In genomic region chr17:49727428-49728045, GRCm38 (mm10) we compare ENCODE assay signal across 25 mouse cellular contexts.
DNase-seq lines count a peak whose midpoint lies in the region; ATAC-seq and TF ChIP-seq lines count a peak whose summit lies in the region.
"Had no signal": no experiment of that assay in that cellular context is flagged by ENCODE, and none has a peak within 500 bp of the region (broad histone marks: within the 10 kb centered on the region; RNA-seq: fewer than 3 reads in every experiment).

No protein-coding gene starts in this region.

- no peaks in the 10 kb centered on the region for H3K27me3 ChIP-seq in intestine, embryonic 14.5 days (replicated peaks; ENCODE audit: control insufficient read depth, insufficient read depth, low read length)
- no peaks in the 10 kb centered on the region for H3K27me3 ChIP-seq in intestine, postnatal 0 days (replicated peaks; ENCODE audit: control insufficient read depth, insufficient read depth, low read length)
- no peaks in the 10 kb centered on the region for H3K27me3 ChIP-seq in kidney, embryonic 16.5 days (ENCODE audit: insufficient read depth, low read length)
- H3K27me3 ChIP-seq in stomach, embryonic 16.5 days (ENCODE audit: control insufficient read depth, insufficient read depth, low read length): no peaks in the 10 kb centered on the region
- H3K27me3 ChIP-seq: heart, embryonic 15.5 days; hindbrain, embryonic 15.5 days; neural tube, embryonic 15.5 days had no signal

- no peak overlapping the region for H3K9ac ChIP-seq in intestine, embryonic 14.5 days (ENCODE audit: low read length)
- H3K9ac ChIP-seq in intestine, postnatal 0 days (ENCODE audit: low read depth, low read length): no peak overlapping the region
- H3K9ac ChIP-seq in kidney, embryonic 16.5 days (replicated peaks; ENCODE audit: low read length): no peak overlapping the region
- H3K9ac ChIP-seq in stomach, embryonic 16.5 days (ENCODE audit: low read length): no peak overlapping the region
- H3K9ac ChIP-seq: heart, embryonic 15.5 days; hindbrain, embryonic 15.5 days; neural tube, embryonic 15.5 days had no signal

- H3K9me3 ChIP-seq in intestine, embryonic 14.5 days (ENCODE audit: control insufficient read depth, low read length): no peaks in the 10 kb centered on the region
- H3K9me3 ChIP-seq in intestine, postnatal 0 days (ENCODE audit: control insufficient read depth): no peaks in the 10 kb centered on the region
- no peaks in the 10 kb centered on the region for H3K9me3 ChIP-seq in kidney, embryonic 16.5 days (ENCODE audit: low read length)
- H3K9me3 ChIP-seq in stomach, embryonic 16.5 days (replicated peaks; ENCODE audit: control insufficient read depth, low read length): peaks cover 3% of the 10 kb centered on the region; the same call in 1 of the 2 replicates
- H3K9me3 ChIP-seq: heart, embryonic 15.5 days; hindbrain, embryonic 15.5 days; neural tube, embryonic 15.5 days had no signal

- ATAC-seq in intestine, embryonic 14.5 days (replicated peaks; ENCODE audit: low FRiP score, low TSS enrichment, low read depth): no peak
- ATAC-seq in intestine, postnatal 0 days: no peak
- ATAC-seq in kidney, embryonic 16.5 days (ENCODE audit: low FRiP score, low TSS enrichment): no peak
- ATAC-seq in stomach, embryonic 16.5 days (ENCODE audit: insufficient read depth, low FRiP score): peak; percentile 70
- ATAC-seq: midbrain, embryonic 16.5 days had no signal

- WGBS in intestine, embryonic 14.5 days: 36% methylated on average over 5 of the region's 5 CpGs
- WGBS in intestine, postnatal 0 days: 43% methylated on average over 5 of the region's 5 CpGs
- 73% methylated on average over 5 of the region's 5 CpGs for WGBS in kidney, embryonic 16.5 days
- WGBS in stomach, embryonic 16.5 days: 38% methylated on average over 5 of the region's 5 CpGs

- peak overlapping the region; percentile 16; the same call in 1 of the 2 replicates for H3K27ac ChIP-seq in intestine, embryonic 14.5 days (ENCODE audit: low read depth)
- no peak overlapping the region for H3K27ac ChIP-seq in intestine, postnatal 0 days (ENCODE audit: low read depth, low read length)
- H3K27ac ChIP-seq in kidney, embryonic 16.5 days (ENCODE audit: low read length): no peak overlapping the region
- H3K27ac ChIP-seq in stomach, embryonic 16.5 days (ENCODE audit: low read length): peak overlapping the region; percentile 74; the same call in 1 of the 2 replicates
- H3K27ac ChIP-seq: forebrain, embryonic 10.5 days; heart, embryonic 15.5 days; hindbrain, embryonic 15.5 days; left cerebral cortex, adult 2 months; neural tube, embryonic 15.5 days had no signal

- H3K4me3 ChIP-seq in intestine, embryonic 14.5 days (ENCODE audit: low read depth, low read length): no peak overlapping the region
- H3K4me3 ChIP-seq in intestine, postnatal 0 days (ENCODE audit: low read depth, low read length): no peak overlapping the region
- no peak overlapping the region for H3K4me3 ChIP-seq in kidney, embryonic 16.5 days (ENCODE audit: low read length)
- H3K4me3 ChIP-seq in stomach, embryonic 16.5 days (replicated peaks; ENCODE audit: low read length): no peak overlapping the region
- H3K4me3 ChIP-seq: forebrain, embryonic 10.5 days; heart, embryonic 15.5 days; hindbrain, embryonic 15.5 days; left cerebral cortex, adult 2 months; neural tube, embryonic 15.5 days had no signal

- peaks cover 4% of the 10 kb centered on the region; the same call in 1 of the 2 replicates for H3K4me1 ChIP-seq in intestine, embryonic 14.5 days (replicated peaks; ENCODE audit: control insufficient read depth, insufficient read depth, low read length)
- no peaks in the 10 kb centered on the region for H3K4me1 ChIP-seq in intestine, postnatal 0 days (replicated peaks; ENCODE audit: control insufficient read depth, insufficient read depth, low read length)
- 0 out of 2 replicates have a peak, but pooled peaks cover 8% of the 10 kb centered on the region for H3K4me1 ChIP-seq in kidney, embryonic 16.5 days (ENCODE audit: insufficient read depth, low read length)
- H3K4me1 ChIP-seq in stomach, embryonic 16.5 days (ENCODE audit: control insufficient read depth, insufficient read depth, low read length): 0 out of 2 replicates have a peak, but pooled peaks cover 8% of the 10 kb centered on the region
- H3K4me1 ChIP-seq: forebrain, embryonic 10.5 days; hindbrain, embryonic 15.5 days; neural tube, embryonic 15.5 days had no signal

- H3K4me2 ChIP-seq in intestine, embryonic 14.5 days (ENCODE audit: low read length): no peak overlapping the region
- H3K4me2 ChIP-seq in intestine, postnatal 0 days (replicated peaks; ENCODE audit: low read depth): no peak overlapping the region
- no peak overlapping the region for H3K4me2 ChIP-seq in kidney, embryonic 16.5 days (replicated peaks; ENCODE audit: low read depth, low read length)
- no peak overlapping the region; the same call in 1 of the 2 replicates for H3K4me2 ChIP-seq in stomach, embryonic 16.5 days (ENCODE audit: low read depth, low read length)
- H3K4me2 ChIP-seq: heart, embryonic 15.5 days; hindbrain, embryonic 15.5 days; liver, embryonic 11.5 days; neural tube, embryonic 15.5 days had no signal

- DNase-seq in intestine, embryonic 14.5 days (ENCODE audit: low spot score): no peak
- DNase-seq in kidney, postnatal 14 days: peak; percentile 34
- peak; percentile 38 for DNase-seq in lung, postnatal 10 days
- no peak for DNase-seq in adrenal gland, postnatal 14 days
- no peak for DNase-seq in spleen, postnatal 14 days (ENCODE audit: low spot score in 2 of 2)
- DNase-seq: adrenal gland, postnatal 36 days; cerebellum, adult 18-20 months; cerebellum, postnatal 36 days; heart, adult 18-20 months; heart, postnatal 4 days; layer of hippocampus, adult 9-11 months; left cerebral cortex, postnatal 4 days; right cerebral cortex, postnatal 25 days; thymus, adult 18-20 months had no signal

- no peak for TF ChIP-seq CTCF in intestine, postnatal 0 days (IDR thresholded peaks at IDR 0.05; ENCODE audit: low read depth)

- H3K36me3 ChIP-seq in intestine, embryonic 14.5 days (ENCODE audit: control insufficient read depth, insufficient read depth, low read length): no peaks in the 10 kb centered on the region
- no peaks in the 10 kb centered on the region for H3K36me3 ChIP-seq in intestine, postnatal 0 days (ENCODE audit: control insufficient read depth, insufficient read depth)
- H3K36me3 ChIP-seq in kidney, embryonic 16.5 days (ENCODE audit: insufficient read depth, low read length): no peaks in the 10 kb centered on the region
- H3K36me3 ChIP-seq in stomach, embryonic 16.5 days (ENCODE audit: control insufficient read depth, insufficient read depth, low read length): no peaks in the 10 kb centered on the region
- H3K36me3 ChIP-seq: forebrain, embryonic 10.5 days; G1E; heart, embryonic 15.5 days; hindbrain, embryonic 15.5 days; neural tube, embryonic 15.5 days had no signal

Comparison
In these comparisons a context has a peak if more than half of its experiments do, and no peak if none do; other contexts are left out.
1. H3K27ac ChIP-seq: peak in intestine, embryonic 14.5 days (single experiment) and stomach, embryonic 16.5 days (single experiment); none in intestine, postnatal 0 days (single experiment) and kidney, embryonic 16.5 days (single experiment).
2. DNase-seq: peak in kidney, postnatal 14 days (single experiment) and lung, postnatal 10 days (single experiment); none in intestine, embryonic 14.5 days (single experiment), adrenal gland, postnatal 14 days (single experiment) and spleen, postnatal 14 days (0 of 2).